Mouse (Mus musculus) embryo, embryonic 10.5 days (tissue): ENCODE results near the gene Vps13d.

ENCODE experiments used
- DNase-seq: peaks from one replicate; pipeline ENCODE4 v3.0.0-alpha.2; 2015; ENCODE audit warnings: low spot score

Vps13d gene

GRCm38 (mm10) chr4:145194559-145195162, at the start of gene Vps13d:
Gene Vps13d (minus strand): TSS chr4:145195005.
- DNase-seq, result peak; percentile 93

GRCm38 (mm10) chr4:145242719-145243350, 48.0 kb upstream of the Vps13d start:
- no peak for DNase-seq

- DNase-seq, result no peak
Measured at GRCm38 (mm10) chr4:145240723-145241231, 46.0 kb upstream of the Vps13d start.

GRCm38 (mm10) chr4:145239049-145239830, 44.4 kb upstream of the Vps13d start:
- DNase-seq, result no peak

GRCm38 (mm10) chr4:145236027-145236426, 41.2 kb upstream of the Vps13d start:
- no peak for DNase-seq

- no peak for DNase-seq
Measured at GRCm38 (mm10) chr4:145233487-145234228, 38.9 kb upstream of the Vps13d start.

- DNase-seq, result no peak
Measured at GRCm38 (mm10) chr4:145231732-145232131, 36.9 kb upstream of the Vps13d start.

- DNase-seq, result no peak
Measured at GRCm38 (mm10) chr4:145230647-145231046, 35.8 kb upstream of the Vps13d start.

- no peak for DNase-seq
Measured at GRCm38 (mm10) chr4:145229524-145230163, 34.8 kb upstream of the Vps13d start.

GRCm38 (mm10) chr4:145229051-145229450, 34.2 kb upstream of the Vps13d start:
- no peak for DNase-seq

- DNase-seq, result no peak
Measured at GRCm38 (mm10) chr4:145224613-145225012, 29.8 kb upstream of the Vps13d start.

- no peak for DNase-seq
Measured at GRCm38 (mm10) chr4:145222064-145222463, 27.3 kb upstream of the Vps13d start.

- no peak for DNase-seq
Measured at GRCm38 (mm10) chr4:145221379-145221778, 26.6 kb upstream of the Vps13d start.

- DNase-seq, result no peak
Measured at GRCm38 (mm10) chr4:145220001-145220400, 25.2 kb upstream of the Vps13d start.

GRCm38 (mm10) chr4:145219240-145219985, 24.6 kb upstream of the Vps13d start:
- no peak for DNase-seq

- no peak for DNase-seq
Measured at GRCm38 (mm10) chr4:145217837-145218236, 23.0 kb upstream of the Vps13d start.

GRCm38 (mm10) chr4:145217046-145217445, 22.2 kb upstream of the Vps13d start:
- no peak for DNase-seq

- DNase-seq, result no peak
Measured at GRCm38 (mm10) chr4:145215396-145215795, 20.6 kb upstream of the Vps13d start.

GRCm38 (mm10) chr4:145214786-145215174, 20.0 kb upstream of the Vps13d start:
- no peak for DNase-seq

- DNase-seq, result peak; percentile 91
Measured at GRCm38 (mm10) chr4:145213999-145214785, 19.4 kb upstream of the Vps13d start.
